Mouse (Mus musculus) spleen, postnatal 14 days (tissue): Measurements from ENCODE around the gene Brdt.

Source experiments
- DNase-seq, 2 experiments: peaks; one replicate each; pipeline ENCODE4 v3.0.0; 2021 to 2022; ENCODE audit warnings: low spot score in 2 of 2

Brdt gene

GRCm38 (mm10) chr5:107412285-107412684 lies 81.3 kb downstream of the Brdt start:
- DNase-seq = no peak

GRCm38 (mm10) chr5:107415098-107415497 lies 84.1 kb downstream of the Brdt start:
- DNase-seq = no peak

- DNase-seq = no peak
Measured at GRCm38 (mm10) chr5:107421676-107422075, 90.7 kb downstream of the Brdt start.

DNA sequence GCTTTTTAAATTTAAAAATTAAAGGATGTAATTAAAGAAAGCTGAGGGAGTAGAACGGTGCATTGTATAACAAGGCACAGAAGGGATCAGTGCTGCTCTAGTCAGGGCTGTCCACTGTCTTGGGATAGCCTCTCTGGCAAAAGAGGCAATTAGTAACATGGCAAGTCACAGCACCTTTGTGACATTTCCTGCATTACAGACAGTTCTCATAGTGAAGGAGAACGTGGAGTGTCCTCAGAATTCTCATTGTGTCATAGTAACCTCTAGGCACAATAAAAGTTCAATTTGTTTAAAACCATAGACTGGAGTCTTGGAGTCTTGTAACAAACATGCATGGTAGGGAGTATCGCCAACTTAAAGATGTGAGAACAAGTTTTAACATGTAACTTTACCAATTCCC lies 100.3 kb downstream of the Brdt start, which contains the start of gene Lpcat2b:
Gene Lpcat2b (plus strand): TSS at position 301 of the 400 bp plus-strand sequence.
- DNase-seq = no peak

DNA sequence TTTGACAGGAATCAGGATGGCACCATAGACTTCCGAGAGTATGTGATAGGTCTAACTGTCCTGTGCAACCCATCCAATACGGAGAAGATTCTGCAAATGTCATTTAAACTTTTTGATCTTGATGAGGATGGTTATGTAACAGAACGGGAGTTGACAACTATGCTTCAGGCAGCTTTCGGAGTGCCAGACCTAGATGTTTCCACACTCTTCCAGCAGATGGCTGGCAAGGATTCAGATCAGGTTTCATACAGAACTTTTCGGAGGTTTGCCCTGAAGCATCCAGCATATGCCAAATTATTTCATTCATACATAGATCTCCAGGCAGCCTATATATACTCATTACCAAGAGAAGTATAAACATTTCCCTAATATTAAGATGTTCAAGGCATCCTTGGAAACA lies 103.0 kb downstream of the Brdt start:
- DNase-seq = no peak

- no peak for DNase-seq
Measured at GRCm38 (mm10) chr5:107436185-107436584, 105.2 kb downstream of the Brdt start.
